Mouse (Mus musculus) liver, adult (tissue): ENCODE measurements around the gene Fam19a1.

ENCODE experiments used
- GATA4 ChIP-seq: IDR thresholded peaks from 2 replicates; pipeline ENCODE4 v1.6.1; 2014; ENCODE audit warnings: mild to moderate bottlenecking, low read length; ENCODE audit not compliant: insufficient replicate concordance

Fam19a1 gene

DNA sequence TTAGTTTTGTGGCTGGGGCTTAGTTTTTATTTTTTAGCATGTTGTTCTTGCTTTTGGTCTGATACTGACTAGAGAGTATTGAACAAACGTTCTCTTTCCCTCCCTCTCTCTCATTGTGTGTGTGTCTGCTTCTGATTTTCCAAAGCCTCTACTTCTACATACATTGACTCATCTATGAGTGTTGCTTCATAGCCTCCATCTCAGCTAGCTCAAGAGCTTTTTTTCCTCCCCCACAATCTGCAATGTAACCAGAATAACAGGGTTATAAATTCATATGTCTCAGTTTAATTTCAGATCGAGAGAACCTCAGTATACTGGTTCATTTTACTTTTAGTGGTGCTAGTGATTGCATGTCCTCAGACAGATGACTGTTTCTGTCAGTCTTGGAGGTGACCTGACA is 73.6 kb downstream of the Fam19a1 start:
- no peak for TF ChIP-seq GATA4

DNA sequence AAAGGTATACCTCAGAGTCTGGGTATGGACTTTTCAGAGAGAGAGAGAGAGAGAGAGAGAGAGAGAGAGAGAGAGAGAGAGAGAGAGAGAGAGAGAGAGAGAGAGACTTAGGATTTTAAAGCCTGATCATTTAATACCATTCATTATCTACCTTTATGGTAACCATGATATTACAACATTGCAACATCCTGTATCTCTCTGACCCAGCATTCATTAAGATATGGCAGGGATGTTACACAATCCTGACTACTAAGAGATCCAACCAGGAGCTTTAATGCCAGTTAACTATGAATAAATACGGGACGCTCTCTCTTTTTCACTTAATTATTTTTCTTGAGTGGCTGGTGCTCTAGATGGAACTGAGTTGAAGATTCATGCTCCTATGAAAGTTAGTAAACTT is 92.4 kb downstream of the Fam19a1 start:
- no peak for TF ChIP-seq GATA4

DNA sequence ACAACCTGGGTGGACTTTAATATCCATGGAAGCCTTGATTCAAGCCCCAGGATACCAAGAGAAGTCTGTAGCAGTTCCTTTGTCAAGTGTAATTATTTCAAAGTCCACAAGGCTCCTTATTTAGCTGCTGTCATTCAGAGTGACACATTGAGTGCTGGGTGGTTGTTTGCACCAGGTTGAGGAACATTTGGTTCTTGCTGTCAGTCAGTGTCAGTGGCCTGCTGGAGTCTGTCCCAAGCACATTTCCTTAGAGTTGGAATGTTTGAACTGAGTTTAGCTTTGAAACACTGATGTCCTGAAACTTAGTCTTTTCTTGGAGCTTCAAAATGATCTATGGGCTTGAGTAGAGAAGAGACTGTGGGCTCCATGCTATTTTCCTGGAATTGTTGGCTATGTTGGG is 121.9 kb downstream of the Fam19a1 start:
- TF ChIP-seq GATA4 = no peak

DNA sequence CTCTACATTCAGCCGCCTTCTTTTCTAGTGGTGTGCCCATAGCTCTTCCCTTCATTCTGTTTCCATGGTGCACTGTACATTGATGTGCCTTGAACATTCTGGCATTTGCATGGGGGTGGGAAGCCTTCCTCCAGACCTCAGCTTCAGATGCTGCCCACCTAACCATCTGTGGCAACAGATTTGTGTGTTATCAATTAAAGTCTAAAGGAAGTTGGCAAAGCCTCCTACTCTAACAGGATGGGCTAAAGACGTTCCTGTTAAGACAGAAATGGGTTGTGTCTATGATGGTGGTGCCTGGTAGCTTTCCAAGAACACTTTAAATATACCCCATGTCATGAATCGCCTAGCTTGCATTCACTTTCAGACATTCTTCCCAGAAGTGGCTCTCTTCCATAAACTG is 131.4 kb downstream of the Fam19a1 start:
- no peak for TF ChIP-seq GATA4

DNA sequence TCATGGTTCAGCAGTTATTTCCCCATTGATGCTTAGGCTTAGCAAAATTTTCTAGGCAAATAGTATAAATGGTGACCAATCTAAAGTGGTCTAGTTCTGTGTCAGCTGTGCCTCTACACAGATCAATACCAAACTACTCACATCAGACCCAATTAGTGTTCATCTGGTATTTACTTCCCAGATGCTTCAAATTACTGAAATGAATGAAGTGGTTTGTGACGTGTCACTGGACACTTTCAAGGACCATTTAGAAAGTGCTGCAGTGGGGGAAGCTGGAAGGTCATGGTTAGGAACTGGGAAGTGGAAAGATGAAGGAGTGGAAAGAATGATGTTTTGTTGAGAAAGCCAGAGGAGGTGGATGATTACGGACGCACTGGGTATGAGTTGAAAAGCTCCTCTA is 139.0 kb downstream of the Fam19a1 start:
- TF ChIP-seq GATA4 = no peak

DNA sequence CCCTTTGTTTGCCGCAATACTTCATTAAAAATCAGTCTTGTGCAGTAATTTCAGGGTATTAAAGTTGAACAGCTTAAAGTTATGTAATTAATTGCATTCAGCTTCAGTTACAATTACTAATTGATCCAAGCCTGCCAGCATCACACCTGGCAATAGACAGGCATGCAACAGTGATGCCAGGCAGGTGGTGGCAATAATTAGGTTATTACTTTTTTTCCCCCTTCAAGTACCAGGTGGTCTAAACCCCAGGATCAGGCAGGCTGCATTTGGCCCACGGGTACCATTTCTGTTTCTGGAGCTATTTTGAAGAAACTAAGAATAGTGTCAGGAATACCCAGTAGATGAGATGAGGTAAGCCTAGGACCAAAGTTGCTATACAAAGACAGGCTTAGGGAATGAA is 141.9 kb downstream of the Fam19a1 start:
- TF ChIP-seq GATA4 = no peak

DNA sequence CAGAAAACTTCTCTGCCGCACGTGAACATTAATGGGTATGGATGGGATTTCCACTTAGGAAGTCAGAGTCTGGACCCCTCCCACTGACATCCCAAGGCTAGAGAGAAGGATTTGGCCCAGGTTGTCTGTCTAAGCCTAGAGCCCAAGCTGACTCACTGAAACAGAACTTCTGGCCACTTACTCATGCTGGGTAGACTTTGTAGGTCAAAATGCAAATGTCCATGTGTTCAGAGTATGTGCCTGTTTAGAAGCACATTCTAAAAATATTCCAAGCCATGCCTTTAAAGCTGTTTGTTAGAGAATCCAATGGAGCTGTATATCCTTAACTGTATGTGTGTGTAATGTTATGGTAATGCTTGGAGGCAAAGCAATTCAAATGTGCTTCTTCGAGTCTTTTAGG is 145.7 kb downstream of the Fam19a1 start:
- no peak for TF ChIP-seq GATA4

DNA sequence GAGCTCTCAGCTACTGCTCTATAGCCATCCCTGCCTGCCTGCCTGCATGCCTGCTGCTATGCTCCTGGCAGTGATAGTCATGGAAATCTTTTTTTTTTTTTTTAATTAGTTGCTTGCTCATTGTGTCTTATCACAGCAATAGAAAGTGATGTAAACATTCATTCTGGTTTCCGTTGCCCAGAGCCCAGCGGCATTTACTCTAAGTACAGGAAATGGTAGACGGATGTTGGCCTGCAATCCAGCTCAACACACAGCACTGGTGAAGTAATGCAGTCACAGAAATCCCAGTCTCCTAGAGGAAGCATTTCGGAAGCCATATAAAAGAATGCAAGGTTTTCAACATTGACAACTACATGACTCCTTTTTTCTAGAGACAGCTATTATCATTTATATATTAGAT is 153.5 kb downstream of the Fam19a1 start:
- no peak for TF ChIP-seq GATA4

DNA sequence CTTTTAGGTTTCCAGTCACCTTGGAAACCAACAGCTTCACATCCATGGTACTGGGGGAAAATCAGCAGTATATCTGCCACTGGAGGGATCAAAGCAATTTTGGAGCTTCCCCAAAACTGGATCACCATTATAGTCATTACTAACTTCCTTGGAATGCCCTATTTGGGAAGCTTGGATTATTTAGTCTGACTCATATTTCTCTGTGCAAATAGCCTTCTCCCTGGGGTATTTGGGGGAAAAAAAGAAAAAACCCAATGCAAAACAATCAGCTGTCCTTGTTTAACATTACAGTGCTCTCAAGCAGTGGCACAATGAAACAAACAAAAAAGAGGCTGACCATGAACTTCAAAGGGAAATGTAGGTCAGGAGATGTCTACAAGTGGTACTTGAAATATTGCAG is 155.8 kb downstream of the Fam19a1 start:
- no peak for TF ChIP-seq GATA4

DNA sequence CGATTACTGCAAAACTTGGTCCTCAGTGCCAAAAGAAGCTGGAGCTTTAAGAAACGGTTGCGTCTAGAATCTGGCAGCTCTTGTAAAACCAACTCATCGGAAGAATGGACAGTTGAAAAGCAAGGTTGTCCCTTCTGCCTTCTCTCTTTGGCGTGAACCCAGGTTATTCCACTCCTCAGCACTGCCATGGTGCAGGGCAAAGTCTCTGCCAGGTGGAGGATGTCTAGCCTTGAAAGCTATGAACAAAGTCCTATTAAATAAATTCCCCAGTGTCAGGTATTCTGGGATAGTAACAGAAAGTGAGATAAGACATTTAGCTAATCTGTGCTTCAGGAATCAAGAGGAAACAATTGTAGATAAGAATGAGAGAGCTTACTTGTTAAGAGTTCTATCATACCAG is 157.5 kb downstream of the Fam19a1 start:
- TF ChIP-seq GATA4 = no peak

DNA sequence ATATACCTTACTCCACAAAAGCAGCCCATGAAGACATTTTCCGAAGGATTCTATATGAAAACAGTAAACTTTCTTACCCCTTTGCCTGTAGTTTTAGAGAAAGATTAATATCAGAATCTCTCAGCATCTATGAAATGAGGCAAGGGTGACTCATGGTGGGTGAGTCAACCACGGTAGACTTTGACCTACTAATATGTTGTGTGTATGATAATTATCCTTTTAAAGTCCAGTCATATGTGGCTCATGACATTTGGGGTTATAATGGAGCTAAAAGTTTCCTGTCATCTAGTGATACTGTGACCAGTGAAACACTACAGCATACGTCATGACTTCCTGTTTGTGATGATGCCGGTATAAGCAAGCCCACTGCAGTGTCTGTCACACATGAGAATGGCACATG is 170.8 kb downstream of the Fam19a1 start:
- TF ChIP-seq GATA4 = no peak

DNA sequence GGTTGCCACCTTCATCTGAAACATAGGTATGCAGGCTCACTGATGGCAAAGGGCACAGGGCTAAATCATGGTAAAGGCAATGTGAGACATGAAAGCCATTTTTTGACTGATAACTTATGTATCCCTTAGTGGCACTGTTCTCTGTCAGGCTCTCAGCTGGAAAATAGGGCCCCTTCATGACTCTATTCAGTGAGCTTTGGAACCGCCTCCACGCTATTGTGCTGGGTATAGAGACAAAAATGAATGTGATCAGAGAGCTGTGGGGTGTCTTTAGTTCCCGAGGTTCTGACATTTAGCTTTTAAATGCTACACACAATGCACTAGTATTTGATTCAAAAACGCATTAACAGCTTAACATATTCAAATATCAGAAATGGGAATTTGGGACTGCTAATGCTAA is 171.6 kb downstream of the Fam19a1 start:
- no peak for TF ChIP-seq GATA4

DNA sequence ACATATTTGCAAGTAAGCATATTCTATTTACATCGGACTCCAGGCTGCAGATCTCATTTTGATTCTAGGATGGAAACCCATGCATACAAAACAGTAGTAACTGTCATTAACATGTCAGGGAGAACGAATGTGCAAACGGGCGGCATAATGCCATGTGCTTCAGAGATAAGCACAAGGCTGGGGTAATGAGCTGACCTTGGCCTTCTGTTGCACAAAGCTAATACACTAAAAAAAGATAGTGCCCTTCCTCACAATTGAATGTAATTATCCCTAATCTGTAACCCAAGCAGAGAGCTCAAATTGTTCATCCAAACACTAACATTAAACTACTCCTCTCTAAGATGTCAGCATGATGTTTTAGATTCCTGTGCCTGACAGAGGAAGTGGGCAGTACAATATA is 173.3 kb downstream of the Fam19a1 start:
- no peak for TF ChIP-seq GATA4

DNA sequence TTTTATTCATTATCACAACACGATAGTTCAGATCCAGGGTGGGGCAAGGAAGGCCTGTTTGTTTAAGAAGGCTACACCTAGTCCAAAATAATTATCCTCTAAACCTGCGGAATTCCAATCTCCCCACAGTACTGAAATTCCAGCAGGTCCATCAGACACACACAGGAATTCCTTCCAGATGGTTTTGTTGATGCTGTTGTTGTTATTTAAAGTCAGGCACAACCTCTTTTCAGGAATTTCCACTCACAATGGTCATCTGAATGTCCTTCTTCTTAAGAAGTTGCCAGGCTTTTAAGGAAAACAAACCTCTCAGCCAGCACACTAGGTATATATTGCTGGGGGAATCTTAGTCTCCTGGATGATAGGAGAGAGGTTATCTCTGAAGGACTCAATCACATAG is 174.4 kb downstream of the Fam19a1 start:
- TF ChIP-seq GATA4 = no peak

DNA sequence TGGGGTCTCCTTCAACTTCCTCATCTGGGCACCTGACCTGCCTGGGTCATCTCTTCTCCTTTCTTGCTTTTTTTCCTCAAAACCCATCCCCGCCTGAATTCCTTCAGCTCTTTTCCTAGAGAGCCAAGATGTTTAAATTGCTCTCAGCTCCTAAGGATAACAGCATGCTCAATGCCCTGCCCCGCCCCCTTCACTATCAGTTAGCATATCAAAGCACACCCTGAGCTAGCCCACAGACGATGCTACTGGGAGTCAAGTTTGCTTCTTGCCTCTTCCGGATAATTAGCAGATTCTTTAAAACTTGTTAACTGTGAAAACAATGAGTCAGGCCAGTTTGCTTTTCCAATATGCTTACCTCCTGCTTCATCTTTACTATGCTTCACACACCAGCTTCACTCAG is 176.7 kb downstream of the Fam19a1 start:
- TF ChIP-seq GATA4 = no peak

DNA sequence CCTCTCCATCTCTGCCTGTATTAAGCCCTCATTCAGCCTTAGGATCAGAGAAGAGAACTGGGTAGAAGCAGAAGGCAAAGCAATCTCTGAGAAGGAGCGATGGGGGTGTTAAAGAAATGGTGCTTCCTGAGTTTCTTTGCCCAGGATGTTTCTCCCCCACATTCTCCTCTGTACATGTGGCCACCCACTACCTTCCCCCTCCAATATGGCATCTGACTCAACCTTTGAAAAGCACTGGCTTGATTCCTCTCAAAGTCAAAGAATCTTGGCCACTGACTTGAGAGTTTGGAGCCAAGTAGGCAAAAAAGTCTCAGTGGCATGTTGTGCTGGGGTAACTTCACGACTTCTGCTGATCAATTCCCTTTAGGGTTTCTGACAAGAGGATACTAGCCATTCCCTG is 234.5 kb downstream of the Fam19a1 start:
- no peak for TF ChIP-seq GATA4

DNA sequence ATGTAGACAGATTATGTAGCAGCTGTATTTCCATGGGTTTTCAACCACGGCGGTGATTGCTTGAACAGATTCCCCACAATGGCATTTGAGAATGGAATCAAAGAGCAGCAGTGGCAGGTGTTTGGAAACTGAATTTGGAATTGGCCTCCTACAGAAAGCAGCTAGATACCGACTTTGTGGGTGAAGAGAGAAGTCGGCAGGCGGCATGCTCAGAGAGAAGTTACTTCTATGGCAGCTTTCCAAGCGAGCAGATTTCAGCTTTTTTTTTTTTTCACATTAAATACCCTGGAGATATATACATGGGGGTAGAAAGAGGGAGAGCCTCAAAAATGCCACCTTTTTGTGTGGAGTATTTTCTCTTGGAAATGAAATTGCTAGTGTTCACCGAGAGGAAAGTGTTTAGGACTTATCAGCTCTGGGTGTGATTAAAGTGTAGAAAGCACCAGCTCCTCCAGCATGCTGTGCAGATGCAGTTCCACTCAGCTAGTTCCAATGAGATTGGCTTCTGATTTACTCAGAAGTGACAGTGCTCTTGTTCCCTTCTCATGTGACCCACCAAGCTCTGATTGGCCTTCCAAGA is 236.6 kb downstream of the Fam19a1 start:
- TF ChIP-seq GATA4 = no peak

DNA sequence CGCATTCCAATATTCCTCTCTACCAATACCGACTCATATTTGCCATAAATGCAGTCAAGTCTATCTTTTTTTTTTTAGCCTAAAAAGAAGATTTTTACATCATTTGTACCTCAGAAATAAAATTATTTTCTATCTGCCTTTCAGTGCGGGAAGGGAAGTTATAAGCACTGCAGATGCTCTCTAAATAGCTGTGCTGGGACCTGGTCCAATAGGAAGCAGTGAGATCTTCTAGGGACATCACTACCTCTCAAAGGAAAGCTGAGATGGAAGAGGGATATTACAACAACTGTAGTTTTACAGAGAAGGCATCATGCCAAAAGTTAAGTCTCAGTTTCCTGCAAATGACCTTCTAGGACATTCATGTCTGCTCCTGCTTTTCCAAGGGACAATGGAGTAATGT is 256.6 kb downstream of the Fam19a1 start:
- no peak for TF ChIP-seq GATA4
